Mouse (Mus musculus) liver, embryonic 14.5 days (tissue): ENCODE results near the gene Tshb.

ENCODE experiments used
- CTCF ChIP-seq: IDR thresholded peaks from 2 replicates; pipeline ENCODE4 v1.5.1; 2016; ENCODE audit warnings: antibody characterized with exemption, low read depth, control low read depth
- EP300 ChIP-seq: IDR thresholded peaks from 2 replicates; pipeline ENCODE4 v1.6.1; 2016; ENCODE audit warnings: antibody characterized with exemption, low read depth

- TF ChIP-seq CTCF, result no peak
- no peak for TF ChIP-seq EP300
Observed at GRCm38 (mm10) chr3:102751536-102751935, 31.0 kb downstream of the Tshb start.
